Mouse (Mus musculus): ENCODE results near the gene Tlcd1.
"Not testable (repeated sequence)": the region's sequence is repeated elsewhere in the genome, so short reads cannot be mapped to it uniquely, and the experiment has no call there.

The Tlcd1 gene

DNA sequence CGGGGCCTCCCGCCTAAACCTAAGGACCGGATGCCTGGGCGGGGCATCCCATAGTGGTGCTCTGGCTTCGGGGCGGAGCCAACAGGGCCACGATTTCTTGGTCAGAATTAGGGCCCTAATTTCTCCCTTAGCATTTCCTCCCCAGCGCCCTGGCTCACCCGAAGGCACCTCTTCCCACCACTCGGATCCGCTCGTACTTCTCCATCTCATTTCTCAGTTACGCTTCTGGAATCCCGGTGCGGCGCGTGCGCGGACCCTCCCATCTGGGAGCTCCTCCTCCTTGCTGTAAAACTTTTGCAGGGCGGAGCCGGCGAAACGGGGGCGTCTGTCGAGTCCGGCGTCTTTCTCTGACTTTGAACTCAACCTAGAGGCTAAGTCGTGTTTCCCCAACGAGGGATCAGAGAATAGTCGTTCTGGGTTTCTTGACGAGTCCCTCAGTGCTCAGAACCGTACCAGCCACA lies at the start of gene Tlcd1, which contains the start of gene Nek8:
TSS of gene Tlcd1 (plus strand) at position 310 of the 461 bp plus-strand sequence.
TSS of gene Nek8 (minus strand) at position 274 of the 461 bp plus-strand sequence.
- in situ Hi-C loops (cut with MboI; ENCODE audit: low sequenced_read_pairs) = no loop called here

GRCm38 (mm10) chr11:78126739-78127138 lies 49.8 kb upstream of the Tlcd1 start:
- in situ Hi-C loops (cut with MboI; ENCODE audit: low sequenced_read_pairs) = no loop called here

GRCm38 (mm10) chr11:78129458-78129857 lies 47.1 kb upstream of the Tlcd1 start:
- in situ Hi-C loops (cut with MboI; ENCODE audit: low sequenced_read_pairs) = no loop called here

GRCm38 (mm10) chr11:78133915-78134314 lies 42.6 kb upstream of the Tlcd1 start:
- in situ Hi-C loops (cut with MboI; ENCODE audit: low sequenced_read_pairs) = no loop called here

- in situ Hi-C loops (cut with MboI; ENCODE audit: low sequenced_read_pairs) = no loop called here
Observed at GRCm38 (mm10) chr11:78134344-78134743, 42.2 kb upstream of the Tlcd1 start.

DNA sequence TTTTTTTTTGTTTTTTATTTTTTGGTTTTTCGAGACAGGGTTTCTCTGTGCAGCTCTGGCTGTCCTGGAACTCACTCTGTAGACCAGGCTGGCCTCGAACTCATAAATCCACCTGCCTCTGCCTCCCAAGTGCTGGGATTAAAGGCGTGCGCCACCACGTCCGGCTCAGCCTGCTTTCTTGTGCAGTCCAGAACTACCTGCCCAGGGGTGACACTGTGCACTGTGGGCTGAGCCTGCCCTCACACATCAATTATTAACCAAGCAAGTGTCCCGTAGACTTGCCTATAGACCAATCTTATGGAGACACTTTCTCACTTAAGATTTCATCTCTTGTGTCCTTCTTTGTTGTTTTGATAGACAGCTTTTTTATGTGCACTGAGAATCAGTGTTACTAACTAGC lies 41.2 kb upstream of the Tlcd1 start:
- in situ Hi-C loops (cut with MboI; ENCODE audit: low sequenced_read_pairs) = not testable (repeated sequence)

- in situ Hi-C loops (cut with MboI; ENCODE audit: low sequenced_read_pairs) = no loop called here
Observed at GRCm38 (mm10) chr11:78136132-78136531, 40.4 kb upstream of the Tlcd1 start.

DNA sequence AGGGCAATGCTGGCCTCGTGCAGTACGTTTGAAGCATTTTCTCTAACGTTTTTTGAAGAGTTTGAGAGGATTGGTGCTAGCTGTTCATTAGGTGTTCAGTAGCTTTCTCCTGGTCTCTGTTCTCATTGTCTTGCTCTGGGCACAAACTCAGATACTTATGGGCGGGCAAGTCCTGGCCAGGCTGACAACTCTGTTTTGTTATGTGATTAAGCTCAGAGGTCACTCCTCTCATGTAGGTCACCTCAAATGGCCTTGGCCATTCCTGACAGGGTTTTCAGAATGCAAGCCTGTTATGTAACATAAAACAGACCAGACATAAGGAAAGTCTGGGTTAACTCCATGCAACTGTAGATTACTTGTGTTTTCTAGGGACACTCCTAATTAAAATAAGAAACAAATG lies 38.9 kb upstream of the Tlcd1 start:
- in situ Hi-C loops (cut with MboI; ENCODE audit: low sequenced_read_pairs) = no loop called here

DNA sequence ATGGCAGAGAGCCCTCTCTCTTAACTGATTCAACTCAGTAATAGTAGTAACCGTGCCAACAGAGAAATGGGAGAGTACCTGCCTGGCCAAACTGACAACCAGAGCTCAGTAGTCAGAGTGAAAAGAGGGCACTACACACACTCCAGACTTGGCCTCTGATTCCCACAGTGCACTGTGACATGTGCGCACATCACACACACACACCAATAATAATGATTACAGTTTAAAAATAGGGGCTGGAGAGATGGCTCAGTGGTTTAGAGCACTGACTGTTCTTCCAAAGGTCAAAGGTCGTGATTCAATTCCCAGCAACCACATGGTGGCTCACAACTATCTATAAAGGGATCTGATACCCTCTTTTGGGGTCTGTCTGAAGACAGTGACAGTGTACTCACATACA lies 38.5 kb upstream of the Tlcd1 start:
- in situ Hi-C loops (cut with MboI; ENCODE audit: low sequenced_read_pairs) = no loop called here

- in situ Hi-C loops (cut with MboI; ENCODE audit: low sequenced_read_pairs) = loop anchor here (10.0 kb wide), 1 partner anchor 86 kb away; no protein-coding TSS in a partner anchor
Observed at GRCm38 (mm10) chr11:78140665-78141064, 35.8 kb upstream of the Tlcd1 start.

DNA sequence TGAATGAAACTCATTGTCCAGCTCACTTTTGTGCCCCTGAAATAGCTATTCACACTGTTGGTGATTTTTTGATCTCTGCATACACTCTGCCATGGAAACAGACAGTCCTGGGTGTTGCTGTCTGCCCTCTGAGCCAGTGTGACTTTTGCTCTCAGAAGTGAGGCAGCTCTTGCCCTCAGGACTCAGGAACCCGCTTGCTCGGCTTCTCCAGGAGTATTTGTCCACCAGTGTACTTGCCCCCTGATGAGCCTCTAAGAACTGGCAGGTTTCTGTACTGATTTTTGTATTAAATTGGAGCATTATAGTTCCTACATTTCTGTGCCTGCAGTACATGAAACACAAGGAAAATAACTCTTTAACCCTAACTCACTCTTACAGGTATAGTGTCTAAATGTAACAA lies 33.0 kb upstream of the Tlcd1 start:
- in situ Hi-C loops (cut with MboI; ENCODE audit: low sequenced_read_pairs) = loop anchor here (10.0 kb wide), 1 partner anchor 89 kb away; no protein-coding TSS in a partner anchor

- in situ Hi-C loops (cut with MboI; ENCODE audit: low sequenced_read_pairs) = loop anchor here (10.0 kb wide), 1 partner anchor 91 kb away; no protein-coding TSS in a partner anchor
Observed at GRCm38 (mm10) chr11:78146168-78146567, 30.3 kb upstream of the Tlcd1 start.

DNA sequence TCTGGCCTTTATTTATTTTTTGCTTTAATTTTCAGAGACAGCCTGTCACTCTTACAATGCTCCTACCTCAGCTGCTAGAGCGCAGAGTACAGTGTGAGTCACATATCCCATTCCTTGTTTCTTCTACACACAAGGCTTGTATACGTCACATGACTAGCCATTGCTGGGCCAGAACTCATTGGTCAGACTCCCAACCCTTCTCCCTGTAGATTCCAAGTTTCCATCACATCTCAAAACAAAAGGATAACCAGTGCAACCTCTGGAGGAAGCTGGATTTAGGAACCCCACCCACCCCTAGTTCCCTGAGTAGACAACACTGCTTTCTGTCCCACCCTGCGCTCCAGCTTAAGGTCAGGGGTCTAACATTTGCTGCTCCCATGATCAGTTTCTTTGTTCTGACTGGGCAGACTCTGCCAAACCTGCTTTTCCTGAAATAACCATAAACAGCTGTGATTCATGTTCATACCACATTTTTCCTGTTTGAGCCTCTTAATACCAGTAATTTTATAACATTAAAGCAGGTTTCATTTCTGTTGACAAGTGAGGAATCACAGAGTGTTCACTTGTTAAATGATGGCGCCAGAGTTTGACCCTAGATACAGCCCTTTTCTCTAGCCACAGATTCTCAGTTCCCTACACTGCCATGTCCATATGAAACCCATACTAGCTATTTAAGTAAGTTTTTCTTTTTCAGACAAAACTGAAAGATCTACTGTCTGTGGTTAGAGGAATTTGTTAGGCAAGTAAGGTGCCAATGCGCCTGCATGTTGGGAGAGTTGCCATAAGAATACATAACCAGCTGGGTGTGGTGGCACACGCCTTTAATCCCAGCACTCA lies 29.6 kb upstream of the Tlcd1 start:
- in situ Hi-C loops (cut with MboI; ENCODE audit: low sequenced_read_pairs) = loop anchor here (10.0 kb wide), 1 partner anchor 92 kb away; no protein-coding TSS in a partner anchor

DNA sequence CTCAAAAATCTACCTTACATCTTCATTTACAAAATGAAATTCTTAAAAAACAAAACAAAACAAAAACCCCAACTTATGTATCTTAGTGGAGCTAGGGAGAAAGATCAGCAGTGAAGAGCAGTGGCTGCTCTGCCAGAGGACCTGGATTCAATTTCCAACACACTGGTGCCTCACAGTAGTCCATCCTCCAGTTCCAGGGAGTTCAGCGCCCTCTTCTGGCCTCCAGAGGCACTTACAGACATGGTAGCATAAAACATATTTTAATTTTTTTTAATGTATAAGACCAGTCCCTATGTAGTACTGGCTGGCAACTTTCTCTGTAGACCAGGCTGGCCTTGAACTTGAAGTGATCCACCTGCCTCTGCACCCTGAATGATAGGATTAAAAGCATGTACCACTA lies 25.4 kb upstream of the Tlcd1 start:
- in situ Hi-C loops (cut with MboI; ENCODE audit: low sequenced_read_pairs) = no loop called here

DNA sequence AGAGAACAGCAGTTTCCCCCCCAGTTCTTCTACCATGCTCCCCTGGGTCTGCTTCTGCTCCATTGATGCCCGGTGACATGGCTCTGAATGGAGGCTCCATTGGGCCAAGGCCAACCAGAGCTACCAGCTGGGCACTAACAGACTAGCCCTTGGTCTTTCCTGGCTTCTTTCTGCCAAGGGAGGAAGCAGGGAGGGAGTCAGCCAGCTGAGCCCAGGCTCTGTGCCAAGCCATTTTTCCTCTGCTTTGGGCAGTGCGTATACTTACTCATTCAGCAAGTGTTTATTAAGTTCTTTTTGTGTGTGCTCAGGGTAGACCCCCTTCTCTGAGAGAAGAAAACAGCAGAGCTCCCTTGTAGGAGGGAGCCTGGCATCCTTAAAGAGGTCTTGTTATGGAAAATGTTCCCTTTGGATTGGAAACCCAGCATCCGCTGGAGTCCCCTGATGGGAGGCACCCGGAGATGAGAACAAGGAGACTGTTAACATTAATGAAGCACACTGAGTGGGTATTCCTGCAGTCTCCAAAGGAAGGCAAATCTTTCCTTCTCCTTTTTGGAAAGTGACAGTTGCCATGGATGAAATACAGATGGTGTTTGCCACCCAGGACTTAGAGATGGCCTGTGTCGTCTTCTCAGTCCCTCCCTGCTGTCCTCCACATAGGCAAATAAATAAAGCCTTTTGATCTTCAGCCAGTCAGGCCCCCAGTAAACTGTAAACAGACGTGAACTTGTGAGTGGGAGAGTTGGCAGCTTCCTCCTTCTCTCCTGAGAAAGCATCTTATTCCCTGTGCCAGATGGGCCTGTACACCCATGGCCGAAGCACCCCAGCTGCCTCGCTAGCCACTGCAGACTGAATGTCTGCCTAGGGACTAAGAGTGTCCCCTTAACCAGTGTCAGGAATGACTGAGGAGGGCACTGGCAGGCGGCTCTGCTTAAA lies 23.9 kb upstream of the Tlcd1 start:
- in situ Hi-C loops (cut with MboI; ENCODE audit: low sequenced_read_pairs) = no loop called here

DNA sequence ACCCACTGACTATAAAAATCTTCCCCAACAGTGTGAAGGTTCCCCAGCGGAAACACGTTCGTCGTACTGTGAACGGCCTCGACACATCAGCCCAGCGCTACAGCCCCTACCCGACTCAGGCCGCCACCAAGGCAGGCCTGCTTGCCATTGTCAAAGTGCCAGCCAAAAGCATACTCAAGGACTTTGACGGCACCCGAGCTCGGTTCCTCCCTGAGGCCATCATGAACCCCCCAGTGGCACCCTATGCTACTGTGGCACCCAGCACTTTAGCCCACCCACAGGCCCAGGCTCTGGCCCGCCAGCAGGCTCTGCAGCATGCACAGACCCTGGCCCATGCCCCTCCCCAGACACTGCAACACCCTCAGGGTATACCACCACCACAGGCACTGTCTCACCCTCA lies 22.7 kb upstream of the Tlcd1 start:
- in situ Hi-C loops (cut with MboI; ENCODE audit: low sequenced_read_pairs) = no loop called here

DNA sequence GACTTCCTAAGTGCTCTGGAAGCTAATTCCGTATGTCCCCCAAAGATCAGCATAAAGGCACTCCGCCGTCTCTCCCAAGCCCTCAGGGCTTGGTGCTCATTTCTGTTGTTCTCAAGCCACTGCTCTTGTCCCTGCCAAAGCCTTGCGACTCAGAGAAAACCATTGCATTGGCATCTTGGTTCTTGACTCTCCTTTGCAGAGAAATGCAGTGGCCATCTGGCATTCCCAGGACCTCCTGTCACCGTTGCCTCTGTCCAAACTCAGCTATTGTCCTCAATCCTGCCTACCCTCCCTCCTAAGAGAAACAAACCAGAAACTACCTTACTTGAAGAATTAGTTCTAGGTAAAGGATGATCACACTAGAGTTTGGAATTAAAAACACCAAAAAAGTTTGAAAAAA lies 20.8 kb upstream of the Tlcd1 start:
- in situ Hi-C loops (cut with MboI; ENCODE audit: low sequenced_read_pairs) = no loop called here

DNA sequence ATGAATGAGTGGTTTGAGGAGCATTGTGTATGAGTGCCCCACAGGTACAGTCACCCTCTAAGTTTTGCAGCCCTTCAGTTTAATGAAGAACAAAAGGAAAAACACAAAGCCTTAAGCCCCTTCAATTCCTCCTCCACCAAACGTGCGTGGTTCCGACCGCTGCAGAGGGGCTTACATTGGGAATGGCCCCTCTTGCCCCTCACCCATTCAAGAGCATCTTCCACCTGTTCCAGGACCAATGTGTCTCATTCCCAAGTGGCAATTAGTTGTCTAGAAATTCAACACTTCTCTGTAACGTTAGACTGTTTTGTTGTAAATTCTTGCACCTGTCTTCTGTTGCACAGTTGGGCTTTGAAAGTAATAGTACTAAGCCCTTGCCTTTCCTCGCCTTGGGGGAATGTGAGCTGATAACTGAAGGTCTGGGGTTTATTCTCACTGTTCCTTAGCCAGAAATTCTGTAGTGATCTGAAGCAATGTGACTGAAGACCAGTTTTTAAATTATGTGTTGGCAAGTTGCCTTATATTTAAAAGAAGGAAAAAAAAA lies 20.3 kb upstream of the Tlcd1 start:
- in situ Hi-C loops (cut with MboI; ENCODE audit: low sequenced_read_pairs) = no loop called here

DNA sequence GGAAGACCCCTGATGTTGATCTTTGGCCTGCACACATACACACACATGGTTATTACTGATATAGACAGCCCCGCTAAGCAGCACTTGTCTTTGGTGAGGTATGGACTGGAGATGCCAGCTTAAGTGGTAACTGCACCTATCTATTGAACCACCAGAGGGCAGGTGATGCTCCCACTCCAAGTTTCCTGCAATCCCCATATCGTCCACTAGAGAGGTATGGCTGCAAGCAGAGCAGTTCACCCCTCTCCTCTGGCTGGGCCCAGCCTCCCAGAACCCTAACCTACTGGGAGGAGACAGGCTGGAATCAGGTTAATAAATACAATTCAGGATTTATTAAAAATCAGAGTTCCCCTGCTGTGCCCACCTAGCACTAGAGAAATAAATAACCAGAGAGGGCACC lies 17.4 kb upstream of the Tlcd1 start:
- in situ Hi-C loops (cut with MboI; ENCODE audit: low sequenced_read_pairs) = no loop called here

DNA sequence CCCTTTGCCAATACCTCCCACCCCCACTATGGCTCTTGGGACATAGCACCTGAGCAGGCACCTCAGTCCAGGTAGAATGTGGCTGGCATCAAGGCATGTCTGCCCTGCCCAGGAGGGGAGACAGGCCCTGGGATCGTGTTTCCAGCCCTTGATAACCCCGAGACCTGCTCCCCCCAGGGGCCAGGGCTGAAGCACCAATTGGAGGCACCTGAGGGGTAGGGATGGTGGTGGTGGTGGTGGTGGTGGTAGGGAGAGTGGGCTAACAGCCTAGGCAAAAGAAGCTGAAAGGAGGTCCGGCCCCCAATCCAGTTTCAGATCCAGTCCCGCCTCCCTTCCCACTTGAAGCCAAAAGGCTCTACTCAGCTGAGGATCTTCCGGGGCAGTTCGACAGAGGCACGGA lies 17.0 kb upstream of the Tlcd1 start:
- in situ Hi-C loops (cut with MboI; ENCODE audit: low sequenced_read_pairs) = no loop called here

GRCm38 (mm10) chr11:78160171-78160570 lies 16.3 kb upstream of the Tlcd1 start:
- in situ Hi-C loops (cut with MboI; ENCODE audit: low sequenced_read_pairs) = no loop called here

Data from CH12F3 (cell line).